Mouse (Mus musculus) kidney, adult 2 months (tissue): Measurements from ENCODE around the gene Ltbp3.

Experiments used
- CTCF ChIP-seq: fragments of 200-500 bp; conservative IDR thresholded peaks from 2 replicates; pipeline ENCODE4 v1.5.1; 2011; ENCODE audit warnings: low read depth, mild to moderate bottlenecking, control low read depth, low read length, moderate library complexity, mixed read lengths; ENCODE audit not compliant: insufficient read depth, insufficient read length
- POLR2A ChIP-seq: fragments of 200-500 bp; IDR thresholded peaks from one replicate; pipeline ENCODE4 v1.6.1; 2011; ENCODE audit warnings: low read depth, low read length, control low read depth

DNA sequence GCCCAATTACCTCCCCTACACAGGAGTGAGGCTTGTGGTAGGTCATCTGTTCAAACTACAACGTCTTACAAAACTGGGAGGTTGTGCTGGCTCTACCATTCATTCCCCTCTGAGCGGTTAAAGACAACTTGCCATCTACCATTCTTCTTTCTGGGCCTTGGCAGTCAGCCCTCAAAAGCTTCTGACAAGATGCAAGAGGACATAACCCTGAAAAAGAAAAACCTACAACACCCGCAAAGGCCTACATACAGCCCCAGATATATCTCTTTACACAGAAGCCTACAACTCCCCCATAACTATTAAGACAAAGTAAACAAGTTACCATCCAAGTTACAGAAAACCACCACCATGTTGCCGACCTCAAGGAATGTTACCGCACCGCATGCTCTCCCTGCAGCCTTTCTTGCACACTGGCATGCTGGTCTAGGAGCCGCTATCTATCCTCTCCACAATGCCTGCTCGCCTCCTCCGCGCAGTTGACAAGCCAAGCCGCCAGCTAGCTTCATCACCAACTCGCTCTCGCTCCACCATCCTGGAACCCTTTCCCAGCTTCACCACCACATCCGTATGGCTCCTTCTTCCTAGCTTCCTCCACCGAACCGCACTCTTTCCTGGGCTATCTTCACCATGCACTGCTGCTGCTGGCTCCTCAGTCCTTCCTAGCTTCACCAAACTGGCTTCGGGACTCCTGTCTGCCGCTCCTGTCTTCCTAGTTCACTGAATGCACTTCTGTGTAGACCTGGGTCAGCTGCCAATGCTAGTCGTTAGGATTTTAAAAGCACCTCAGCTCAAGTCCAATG, 60.1 kb downstream of the Ltbp3 start:
- TF ChIP-seq POLR2A, result peak; percentile 73
- 0 out of 2 replicates have a peak, but pooled peaks have one; percentile 4 for TF ChIP-seq CTCF
